9 mouse cellular contexts compared by ENCODE assay signal in genomic region chr19:9071456-9072156, GRCm38 (mm10). TPM values are rescaled to one million over a fixed set of nuclear protein-coding genes. Genes with fewer than 3 reads are reported as not detected.
DNase-seq lines count a peak whose midpoint lies in the region; ATAC-seq and TF ChIP-seq lines count a peak whose summit lies in the region.
"Had no signal": no experiment of that assay in that cellular context is flagged by ENCODE, and none has a peak within 500 bp of the region (broad histone marks: within the 10 kb centered on the region; RNA-seq: fewer than 3 reads in every experiment).

No protein-coding gene starts in this region.

- no peak overlapping the region for H3K4me3 ChIP-seq in brown adipose tissue, adult 24 weeks (ENCODE audit: insufficient read depth, low read depth, low read length)
- no peak overlapping the region for H3K4me3 ChIP-seq in liver, postnatal 0 days (ENCODE audit: low read depth, low read length)

- no peak overlapping the region for H3K4me2 ChIP-seq in liver, postnatal 0 days (ENCODE audit: low read depth, low read length)

- peak; percentile 33; the same call in 1 of the 2 replicates for ATAC-seq in liver, postnatal 0 days

- H3K4me1 ChIP-seq in brown adipose tissue, adult 24 weeks (ENCODE audit: control insufficient read depth, insufficient read depth, insufficient read length, low read length), result peaks cover 47% of the 10 kb centered on the region
- peaks cover 29% of the 10 kb centered on the region for H3K4me1 ChIP-seq in liver, postnatal 0 days (ENCODE audit: insufficient read depth)

- H3K27me3 ChIP-seq in liver, postnatal 0 days (ENCODE audit: insufficient read depth, low read length), result no peaks in the 10 kb centered on the region

- H3K36me3 ChIP-seq in liver, postnatal 0 days (replicated peaks; ENCODE audit: insufficient read depth, low read length), result no peaks in the 10 kb centered on the region

- WGBS in liver, postnatal 0 days (ENCODE audit: insufficient replicate concordance), result 53% methylated on average over 7 of the region's 7 CpGs

- no peak for TF ChIP-seq EP300 in liver, postnatal 0 days (IDR thresholded peaks at IDR 0.05; ENCODE audit: low read depth)

- no peaks in the 10 kb centered on the region for H3K9me3 ChIP-seq in liver, postnatal 0 days (ENCODE audit: low read length)

- H3K27ac ChIP-seq in brown adipose tissue, adult 24 weeks (replicated peaks; ENCODE audit: low read depth, low read length), result peak overlapping the region; percentile 95
- peak overlapping the region; percentile 68 for H3K27ac ChIP-seq in liver, postnatal 0 days (ENCODE audit: low read depth)

- peak; percentile 67 for DNase-seq in layer of hippocampus, adult 11-12 months (ENCODE audit: low spot score)
- DNase-seq in layer of hippocampus, postnatal 25 days (ENCODE audit: extremely low spot score in 1 of 2, low spot score in 1 of 2), result no peak
- DNase-seq in heart, adult 9 months (ENCODE audit: low spot score in 2 of 2), result peak; percentile 89 to 95
- peak; percentile 55 for DNase-seq in kidney, adult 18-20 months
- DNase-seq in liver, postnatal 0 days, result peak; percentile 40
- DNase-seq in ovary, postnatal 14 days (ENCODE audit: low spot score), result peak; percentile 48
- no peak for DNase-seq in embryo, embryonic 10.5 days (ENCODE audit: low spot score)

- no peak for TF ChIP-seq CTCF in liver, postnatal 0 days (IDR thresholded peaks at IDR 0.05; ENCODE audit: low read depth)

- H3K9ac ChIP-seq in liver, postnatal 0 days (replicated peaks), result no peak overlapping the region

RNA-seq across cellular contexts. Expression of gene Scgb1a1, which starts 16.2 kb away (rescaled TPM):
- total RNA-seq in layer of hippocampus, postnatal 25 days (2021), result not detected
- not detected in 2 replicates for polyA plus RNA-seq in brown adipose tissue, adult 24 weeks (2012; ENCODE audit: insufficient read depth, insufficient read length, missing spikeins)
- 0.85 and 3.7 TPM in 2 replicates for polyA plus RNA-seq in liver, postnatal 0 days (2015; fragmentation: Nextera tagmentation; extraction: Ambion mirVana)
- total RNA-seq: layer of hippocampus, postnatal 14 days had no signal

Comparison
In these comparisons a context has a peak if more than half of its experiments do, and no peak if none do; other contexts are left out.
1. DNase-seq: peak in layer of hippocampus, adult 11-12 months (single experiment), heart, adult 9 months (2 of 2), kidney, adult 18-20 months (single experiment), liver, postnatal 0 days (single experiment) and ovary, postnatal 14 days (single experiment); none in layer of hippocampus, postnatal 25 days (0 of 2) and embryo, embryonic 10.5 days (single experiment).